Mouse (Mus musculus) embryo, embryonic 11 days (tissue): ENCODE data around the gene Mmp10.
A peak's percentile ranks its signal among the peaks of the same experiment; 100 is the strongest.

Experiments used
- DNase-seq: peaks from one replicate; pipeline ENCODE4 v3.0.0-alpha.2; 2015

Gene Mmp10

GRCm38 (mm10) chr9:7502051-7502450 lies at the start of gene Mmp10:
Mmp10 (plus strand) TSS chr9:7502352.
- no peak for DNase-seq

- DNase-seq, result no peak
Observed at GRCm38 (mm10) chr9:7453302-7453701, 48.9 kb upstream of the Mmp10 start.

GRCm38 (mm10) chr9:7470262-7470661 lies 31.9 kb upstream of the Mmp10 start:
- no peak for DNase-seq

- DNase-seq, result no peak
Observed at GRCm38 (mm10) chr9:7483684-7484394, 18.3 kb upstream of the Mmp10 start.

GRCm38 (mm10) chr9:7501138-7501537 lies 1.0 kb upstream of the Mmp10 start:
- DNase-seq, result no peak

GRCm38 (mm10) chr9:7507321-7507876 lies 5.2 kb downstream of the Mmp10 start:
- no peak for DNase-seq

GRCm38 (mm10) chr9:7509619-7510233 lies 7.6 kb downstream of the Mmp10 start:
- no peak for DNase-seq

- DNase-seq, result peak; percentile 5
Observed at GRCm38 (mm10) chr9:7517944-7518571, 15.9 kb downstream of the Mmp10 start.

GRCm38 (mm10) chr9:7526255-7526940 lies 24.2 kb downstream of the Mmp10 start:
- DNase-seq, result no peak

- DNase-seq, result no peak
Observed at GRCm38 (mm10) chr9:7542763-7543162, 40.6 kb downstream of the Mmp10 start.

GRCm38 (mm10) chr9:7544923-7545457 lies 42.8 kb downstream of the Mmp10 start:
- DNase-seq, result no peak

- DNase-seq, result peak; percentile 40
Observed at GRCm38 (mm10) chr9:7545471-7545870, 43.3 kb downstream of the Mmp10 start.

GRCm38 (mm10) chr9:7545920-7546319 lies 43.8 kb downstream of the Mmp10 start:
- DNase-seq, result no peak

GRCm38 (mm10) chr9:7551943-7552342 lies 49.8 kb downstream of the Mmp10 start:
- no peak for DNase-seq

GRCm38 (mm10) chr9:7553536-7553935 lies 51.4 kb downstream of the Mmp10 start:
- no peak for DNase-seq

GRCm38 (mm10) chr9:7554382-7554781 lies 52.2 kb downstream of the Mmp10 start:
- DNase-seq, result no peak

GRCm38 (mm10) chr9:7558221-7559017 lies 56.3 kb downstream of the Mmp10 start, which contains the start of gene Mmp8:
Mmp8 (plus strand) TSS chr9:7558456.
- no peak for DNase-seq
